Mouse (Mus musculus) embryonic facial prominence, embryonic 10.5 days (tissue): ENCODE data around the gene Rbl2. TPM values are rescaled to one million over a fixed set of nuclear protein-coding genes. Genes with fewer than 3 reads are reported as not detected.

ENCODE experiments used
- DNase-seq: peaks from one replicate; pipeline ENCODE4 v3.0.0-alpha.2; 2017; ENCODE audit warnings: low spot score
- H3K27ac ChIP-seq: fragments of 300-500 bp; sonication (generic); replicated peaks from 2 replicates; pipeline ENCODE4 v1.5.1; 2016; ENCODE audit warnings: mild to moderate bottlenecking
- H3K27me3 ChIP-seq: fragments of 300-500 bp; sonication (generic); replicated peaks from 2 replicates; pipeline ENCODE4 v1.6.1; 2016; ENCODE audit warnings: low read depth, mild to moderate bottlenecking; ENCODE audit not compliant: poor library complexity, severe bottlenecking
- H3K36me3 ChIP-seq: fragments of 300-500 bp; sonication (generic); replicated peaks from 2 replicates; pipeline ENCODE4 v1.6.1; 2016; ENCODE audit warnings: mild to moderate bottlenecking, moderate library complexity
- H3K4me1 ChIP-seq: fragments of 300-500 bp; sonication (generic); 2 replicates; pipeline ENCODE4 v1.6.1; 2016
- H3K4me3 ChIP-seq: fragments of 300-500 bp; sonication (generic); 2 replicates; pipeline ENCODE4 v1.5.1; 2016; ENCODE audit warnings: mild to moderate bottlenecking, moderate library complexity
- H3K9me3 ChIP-seq: fragments of 300-500 bp; sonication (generic); 2 replicates; pipeline ENCODE4 v1.6.1; 2016; ENCODE audit warnings: mild to moderate bottlenecking
- WGBS: fragments of 180-500 bp; shearing (Covaris S2); methylation state at CpG from one replicate; pipeline ENCODE4 v1.1.7; 2016; 5-methylcytosine and 5-hydroxymethylcytosine counted together
- polyA plus RNA-seq: library from polyadenylated mRNA; unstranded; fragments of >200 nt; fragmentation: Nextera tagmentation; extraction: Ambion mirVana; gene quantifications from 2 replicates; pipeline ENCODE4 v1.2.1, GENCODE M21; 2016

Gene Rbl2
- polyA plus RNA-seq, 1 experiment from 2014 or later: 8.4 TPM

DNA sequence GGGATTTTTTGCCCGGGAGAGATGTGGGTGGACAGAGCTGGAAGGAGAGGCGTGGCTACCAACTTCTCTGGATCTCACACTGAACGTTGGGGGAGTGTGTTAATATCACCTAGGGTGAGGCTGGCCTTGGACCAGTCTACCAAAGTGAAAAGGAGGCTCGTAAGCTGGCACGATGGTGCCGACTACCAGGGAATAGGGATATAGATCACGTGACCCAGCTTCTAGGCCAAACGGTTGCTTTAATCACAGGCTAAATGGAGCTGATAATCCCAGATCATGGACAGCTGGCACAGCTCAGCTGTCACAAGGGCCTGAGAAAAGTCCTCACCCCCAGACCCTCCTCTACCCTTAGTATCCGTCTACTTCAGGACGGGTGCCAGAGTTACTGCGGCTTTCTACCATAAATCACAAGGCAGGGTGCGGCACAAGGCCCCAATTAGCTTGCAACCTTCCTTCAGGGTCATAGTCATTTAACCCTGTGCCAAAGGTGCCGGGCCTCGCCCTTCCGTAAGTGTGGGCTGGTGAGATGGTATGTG, 78.9 kb downstream of the Rbl2 start:
- Histone ChIP-seq H3K4me1 (no peaks in the 10 kb centered on the region), H3K9me3 (no peaks in the 10 kb centered on the region), H3K27ac (no peak overlapping the region), H3K4me3 (no peak overlapping the region), H3K36me3 (no peaks in the 10 kb centered on the region), H3K27me3 (no peaks in the 10 kb centered on the region)
- WGBS: 84% methylated on average over 15 of the region's 15 CpGs
- no peak for DNase-seq

DNA sequence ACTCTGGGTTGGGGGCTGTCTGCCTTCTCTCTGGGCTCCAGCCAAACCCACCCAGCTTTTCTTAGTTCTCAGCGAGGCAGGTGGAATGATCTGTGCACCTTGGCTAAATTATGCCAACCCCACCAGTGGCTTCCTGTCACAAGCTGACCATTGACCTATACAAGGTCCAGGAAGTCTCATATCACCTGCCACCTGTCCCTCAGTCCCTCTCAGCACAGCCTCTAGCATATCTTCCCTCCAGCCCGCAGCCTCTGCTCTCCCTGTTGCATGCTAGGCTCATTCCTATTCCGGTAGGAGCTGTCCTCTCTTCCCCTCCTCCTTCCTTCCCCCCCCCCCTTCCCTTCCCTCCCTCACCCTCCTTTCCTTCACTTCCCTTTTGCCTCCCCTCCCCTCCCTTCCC, 79.4 kb downstream of the Rbl2 start:
- no peaks in the 10 kb centered on the region for H3K27me3 ChIP-seq
- no peaks in the 10 kb centered on the region for H3K36me3 ChIP-seq
- peaks cover 2% of the 10 kb centered on the region; the same call in 1 of the 2 replicates for H3K9me3 ChIP-seq
- 73% methylated on average over 3 of the region's 3 CpGs for WGBS
- no peak overlapping the region for H3K4me3 ChIP-seq
- H3K4me1 ChIP-seq: no peaks in the 10 kb centered on the region
- DNase-seq: no peak
- no peak overlapping the region for H3K27ac ChIP-seq

DNA sequence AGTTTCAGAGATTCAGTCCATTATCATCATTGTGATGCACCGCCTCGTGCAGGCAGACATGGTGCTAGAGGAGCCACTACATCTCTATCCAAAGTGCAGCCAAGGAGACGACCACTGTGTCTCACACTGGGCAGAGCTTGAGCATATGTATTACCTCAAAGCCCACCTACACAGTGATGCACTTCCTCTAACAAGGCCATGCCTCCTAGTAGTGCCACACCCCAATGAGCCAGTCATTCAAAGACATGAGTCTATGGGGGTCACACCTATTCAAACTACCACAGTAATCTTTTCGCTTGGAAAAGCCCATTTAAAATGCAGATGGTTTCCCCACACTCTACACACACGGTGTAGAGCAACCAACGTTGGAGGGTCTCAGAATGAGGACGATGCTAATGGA, 81.7 kb downstream of the Rbl2 start:
- no peak overlapping the region for H3K4me3 ChIP-seq
- H3K27ac ChIP-seq: no peak overlapping the region
- no peak for DNase-seq
- WGBS: 88% methylated on average over 7 of the region's 7 CpGs
- H3K36me3 ChIP-seq: no peaks in the 10 kb centered on the region
- H3K27me3 ChIP-seq: no peaks in the 10 kb centered on the region
- H3K9me3 ChIP-seq: peaks cover 5% of the 10 kb centered on the region; the same call in 1 of the 2 replicates
- no peaks in the 10 kb centered on the region for H3K4me1 ChIP-seq

DNA sequence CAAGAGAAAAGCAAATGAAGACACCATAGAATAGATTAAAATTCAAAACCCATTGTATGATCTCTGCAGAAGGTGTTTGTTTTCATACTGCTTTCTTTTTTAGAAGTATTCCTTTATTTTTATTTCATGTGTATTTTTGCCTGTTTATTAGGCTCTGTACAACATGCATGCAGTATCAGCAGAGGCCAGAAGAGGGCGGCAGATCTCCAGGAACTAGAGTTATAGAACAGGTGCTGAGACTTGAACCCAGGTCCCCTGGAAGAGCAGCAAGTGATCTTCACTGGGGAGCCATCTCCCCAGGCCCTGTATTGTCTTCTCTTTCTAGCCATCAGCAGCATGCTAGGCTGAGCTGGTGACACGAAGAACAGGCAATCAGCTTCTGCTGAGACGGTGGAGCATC, 84.0 kb downstream of the Rbl2 start:
- Histone ChIP-seq H3K27ac (no peak overlapping the region), H3K36me3 (no peaks in the 10 kb centered on the region), H3K4me1 (no peaks in the 10 kb centered on the region), H3K9me3 (peaks cover 5% of the 10 kb centered on the region; the same call in 1 of the 2 replicates), H3K27me3 (no peaks in the 10 kb centered on the region), H3K4me3 (no peak overlapping the region)
- DNase-seq: no peak
- 74% methylated on average over 3 of the region's 3 CpGs for WGBS

DNA sequence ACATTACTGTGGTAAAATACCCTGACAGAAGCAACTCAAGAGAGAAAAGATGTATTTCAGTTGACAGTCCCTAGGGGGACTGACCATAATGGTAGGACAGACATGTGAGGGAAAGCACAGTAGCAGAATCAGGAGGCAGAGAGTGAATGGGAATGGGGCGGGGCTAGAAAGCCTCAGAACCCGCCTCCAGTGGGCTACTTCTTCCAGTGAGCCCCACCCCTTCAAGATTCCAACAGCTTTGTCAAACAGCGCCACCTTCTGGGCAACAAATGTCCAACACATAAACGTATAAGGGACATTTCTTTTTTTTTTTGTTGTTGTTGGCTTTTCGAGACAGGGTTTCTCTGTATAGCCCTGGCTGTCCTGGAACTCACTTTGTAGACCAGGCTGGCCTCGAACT, 84.7 kb downstream of the Rbl2 start:
- H3K27me3 ChIP-seq: no peaks in the 10 kb centered on the region
- no peak overlapping the region for H3K4me3 ChIP-seq
- WGBS: 42% methylated on average over 6 of the region's 6 CpGs
- peaks cover 5% of the 10 kb centered on the region; the same call in 1 of the 2 replicates for H3K9me3 ChIP-seq
- H3K4me1 ChIP-seq: peaks cover 2% of the 10 kb centered on the region
- DNase-seq: no peak
- H3K27ac ChIP-seq: no peak overlapping the region
- H3K36me3 ChIP-seq: no peaks in the 10 kb centered on the region

DNA sequence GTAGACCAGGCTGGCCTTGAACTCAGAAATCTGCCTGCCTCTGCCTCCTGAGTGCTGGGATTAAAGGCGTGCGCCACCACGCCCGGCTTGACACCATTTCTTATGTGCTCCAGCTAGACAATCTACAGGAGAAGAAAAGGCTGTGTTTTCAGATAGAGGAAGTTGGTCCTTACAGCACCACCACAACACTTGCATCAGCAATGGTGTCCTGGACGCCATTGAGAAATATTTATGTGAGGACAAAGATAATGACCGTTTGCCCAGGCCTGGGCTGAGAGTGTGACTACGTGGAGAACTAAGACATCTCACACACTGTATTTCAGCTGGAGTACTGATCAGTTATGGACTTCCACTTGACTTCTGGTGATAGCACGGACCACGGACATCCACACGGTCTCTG, 88.8 kb downstream of the Rbl2 start:
- DNase-seq: no peak
- WGBS: 93% methylated on average over 10 of the region's 10 CpGs
- H3K9me3 ChIP-seq: peaks cover 5% of the 10 kb centered on the region; the same call in 1 of the 2 replicates

DNA sequence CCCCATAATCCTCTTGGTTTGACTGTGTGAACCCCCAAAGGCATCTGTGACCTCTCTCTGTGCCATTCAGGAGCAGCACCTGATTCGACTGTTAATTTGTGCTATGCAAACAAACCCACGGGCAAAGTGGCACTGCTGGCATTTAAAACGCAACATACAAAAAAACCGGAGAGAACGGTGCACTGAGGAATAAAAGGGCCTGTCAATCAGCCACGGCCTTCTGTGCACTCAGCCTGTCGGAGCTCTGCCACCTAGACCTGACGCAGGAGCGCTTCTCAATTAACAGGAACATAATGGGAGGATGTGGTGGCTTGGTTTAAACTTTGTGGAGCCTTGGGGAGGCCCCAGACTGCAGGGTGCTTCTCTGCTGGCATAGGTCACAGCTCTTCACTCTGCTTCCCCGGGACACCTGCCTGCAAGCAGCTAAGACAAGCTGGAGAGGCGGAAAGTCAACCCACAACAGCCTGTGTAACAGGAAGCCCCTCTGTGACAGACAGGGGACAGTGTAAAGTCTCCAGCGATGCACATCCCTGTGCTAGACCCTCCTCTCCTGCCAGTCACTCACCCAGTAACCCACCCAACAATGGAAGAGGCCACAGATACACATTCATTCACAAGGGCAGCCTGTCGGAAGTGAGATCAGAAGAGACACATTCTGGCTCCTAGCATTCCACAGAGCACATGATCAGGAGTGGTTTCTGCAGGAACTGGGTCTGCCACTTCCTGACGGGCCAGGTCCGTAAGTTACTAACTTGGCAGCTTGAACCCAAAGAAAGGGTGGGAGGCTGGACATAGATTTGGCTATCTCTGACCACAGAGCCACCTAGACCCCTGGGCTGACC, 90.3 kb downstream of the Rbl2 start:
- Histone ChIP-seq H3K36me3 (no peaks in the 10 kb centered on the region), H3K4me1 (peaks cover 13% of the 10 kb centered on the region), H3K27ac (no peak overlapping the region), H3K9me3 (0 out of 2 replicates have a peak, but pooled peaks cover 3% of the 10 kb centered on the region), H3K4me3 (no peak overlapping the region), H3K27me3 (no peaks in the 10 kb centered on the region)
- DNase-seq: no peak
- WGBS: 56% methylated on average over 15 of the region's 15 CpGs

More for the DNA sequence above, 88.8 kb downstream of the Rbl2 start:
- Histone ChIP-seq H3K36me3 (no peaks in the 10 kb centered on the region), H3K4me1 (peaks cover 13% of the 10 kb centered on the region), H3K27ac (no peak overlapping the region), H3K4me3 (no peak overlapping the region), H3K27me3 (no peaks in the 10 kb centered on the region)

DNA sequence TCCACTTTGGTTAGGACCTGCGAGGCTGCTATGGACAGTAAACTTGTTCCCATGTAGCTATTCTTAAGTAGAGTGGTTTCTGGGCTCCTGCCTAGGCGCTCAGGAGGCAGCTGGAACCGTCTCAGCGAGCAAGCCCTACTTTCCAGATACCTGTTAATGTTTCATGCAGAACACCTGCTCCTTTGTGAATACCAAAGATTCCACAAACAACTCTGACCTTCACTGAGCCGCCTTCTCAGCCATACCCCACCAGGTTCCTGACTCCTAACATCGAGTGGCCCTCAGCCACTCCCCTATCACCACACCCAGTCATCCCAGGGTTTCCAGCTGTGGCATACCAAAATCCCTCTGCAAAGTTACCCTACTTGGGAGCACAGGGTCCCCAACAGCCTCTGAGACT, 100.3 kb downstream of the Rbl2 start:
- Histone ChIP-seq H3K9me3 (no peaks in the 10 kb centered on the region), H3K27ac (no peak overlapping the region), H3K36me3 (no peaks in the 10 kb centered on the region), H3K27me3 (peaks cover 7% of the 10 kb centered on the region; the same call in 1 of the 2 replicates), H3K4me1 (peaks cover 21% of the 10 kb centered on the region), H3K4me3 (no peak overlapping the region)
- no peak for DNase-seq
- 81% methylated on average over 6 of the region's 6 CpGs for WGBS

DNA sequence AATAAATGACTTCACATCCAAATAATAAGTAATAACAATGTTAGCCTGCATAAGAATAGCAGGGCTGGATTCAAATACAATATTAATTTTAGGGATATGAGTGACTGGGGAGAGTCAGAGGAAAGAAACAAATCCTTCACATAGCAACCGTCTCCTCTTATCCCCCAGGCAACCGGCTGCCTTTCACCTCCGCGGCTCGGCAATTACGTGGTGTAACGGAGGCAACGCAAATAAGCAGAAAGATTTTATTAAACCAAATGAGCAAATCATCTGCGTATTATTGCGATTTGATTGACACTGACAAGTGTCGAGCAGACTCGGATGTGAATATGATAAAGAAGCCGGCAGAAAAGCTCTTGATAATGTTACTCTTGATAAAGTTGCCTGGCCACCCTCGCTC, 101.1 kb downstream of the Rbl2 start:
- H3K27me3 ChIP-seq: peaks cover 7% of the 10 kb centered on the region; the same call in 1 of the 2 replicates
- H3K4me1 ChIP-seq: peaks cover 21% of the 10 kb centered on the region
- no peaks in the 10 kb centered on the region for H3K9me3 ChIP-seq
- no peaks in the 10 kb centered on the region for H3K36me3 ChIP-seq
- H3K27ac ChIP-seq: no peak overlapping the region
- no peak for DNase-seq
- 73% methylated on average over 14 of the region's 14 CpGs for WGBS
- no peak overlapping the region for H3K4me3 ChIP-seq

DNA sequence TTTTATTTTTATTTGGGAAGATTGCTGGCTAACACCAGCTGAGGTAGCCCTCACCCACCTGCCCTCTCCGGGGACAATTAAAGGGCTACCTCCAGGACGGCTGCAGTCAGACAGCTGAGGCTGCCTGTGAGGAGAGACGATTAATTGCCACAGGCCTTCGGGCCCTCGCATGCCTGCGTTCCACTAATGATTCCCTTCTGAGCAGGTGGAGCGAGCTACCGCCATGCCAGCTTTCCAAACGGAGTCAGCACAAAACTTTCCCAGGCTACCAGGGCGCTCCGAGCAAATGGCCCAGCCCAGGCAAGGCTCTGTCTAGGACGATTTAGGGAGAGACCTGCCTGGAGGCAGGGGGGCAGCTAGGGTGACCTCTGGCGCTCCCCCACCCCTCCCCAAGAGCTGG, 101.7 kb downstream of the Rbl2 start:
- H3K4me1 ChIP-seq: peaks cover 21% of the 10 kb centered on the region
- H3K27ac ChIP-seq: no peak overlapping the region
- DNase-seq: peak; percentile 42
- 55% methylated on average over 13 of the region's 13 CpGs for WGBS
- no peak overlapping the region for H3K4me3 ChIP-seq
- H3K9me3 ChIP-seq: no peaks in the 10 kb centered on the region
- H3K36me3 ChIP-seq: no peaks in the 10 kb centered on the region
- peaks cover 7% of the 10 kb centered on the region; the same call in 1 of the 2 replicates for H3K27me3 ChIP-seq

Other genes with a start within 250 kb of the Rbl2 start
- gene Chd9, start 241.7 kb upstream of the Rbl2 start, polyA plus RNA-seq: 30.3 and 34.2 TPM in 2 replicates
- gene Aktip, start 129.9 kb downstream of the Rbl2 start, polyA plus RNA-seq: 54.3 and 60.0 TPM in 2 replicates
- gene Rpgrip1l, start 243.2 kb downstream of the Rbl2 start, polyA plus RNA-seq: 11.1 and 11.3 TPM in 2 replicates
- gene Fto, start 243.5 kb downstream of the Rbl2 start, polyA plus RNA-seq: 95.3 and 98.3 TPM in 2 replicates